ENCODE assay signal across 8 mouse cellular contexts in the genomic region with DNA sequence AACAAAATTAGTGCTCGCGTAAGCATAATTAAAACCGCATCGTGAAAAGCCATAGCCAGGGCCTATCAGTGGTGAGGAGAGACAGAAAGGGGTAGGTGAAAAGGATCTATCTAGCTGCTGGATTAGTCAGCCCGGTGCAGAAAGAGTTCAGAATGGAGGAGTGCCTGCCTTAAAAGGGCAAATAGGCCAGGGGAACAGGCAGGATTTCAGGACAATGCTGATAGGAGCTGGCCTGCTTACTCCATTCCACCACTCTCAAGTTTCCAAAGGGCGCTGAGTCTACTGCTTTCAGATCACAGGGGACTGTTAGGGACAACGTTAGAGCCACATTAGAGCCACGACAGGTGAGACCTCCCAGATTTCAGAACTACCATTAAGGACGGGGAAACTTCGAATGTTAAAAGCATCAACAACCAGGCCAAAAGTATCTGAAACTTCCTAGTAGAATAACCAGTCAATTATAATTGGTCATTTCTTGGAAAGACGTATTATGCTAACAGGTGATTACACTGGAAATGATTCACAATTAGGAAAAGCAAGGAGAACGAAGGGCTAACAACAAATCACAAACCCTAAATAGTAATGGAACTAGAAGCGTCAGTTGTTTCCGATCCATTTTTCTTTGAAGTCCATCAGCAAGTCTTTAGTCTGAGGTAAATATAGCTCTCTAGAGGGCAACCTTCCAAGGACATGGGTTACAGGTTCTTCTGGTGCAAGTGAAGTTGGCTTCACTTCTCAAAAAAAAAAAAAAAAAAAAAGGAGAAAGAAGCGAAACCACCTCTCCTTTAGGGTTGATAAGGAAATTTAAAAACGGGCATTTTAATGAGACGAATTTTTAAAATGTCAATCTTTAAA. TPM values are rescaled to one million over a fixed set of nuclear protein-coding genes. Genes with fewer than 3 reads are reported as not detected.
DNase-seq lines count a peak whose midpoint lies in the region; ATAC-seq lines count a peak whose summit lies in the region.

No protein-coding gene starts in this region.

- WGBS in embryonic facial prominence, embryonic 14.5 days = 15% methylated on average over 17 of the region's 17 CpGs
- WGBS in hindbrain, embryonic 15.5 days = 21% methylated on average over 17 of the region's 17 CpGs
- 19% methylated on average over 17 of the region's 17 CpGs for WGBS in midbrain, embryonic 14.5 days

- peaks cover 34% of the 10 kb centered on the region for H3K27me3 ChIP-seq in megakaryocyte, embryonic 14.5 days (replicated peaks)
- no peaks in the 10 kb centered on the region for H3K27me3 ChIP-seq in embryonic facial prominence, embryonic 14.5 days (replicated peaks; ENCODE audit: control insufficient read depth, insufficient read depth, low read length)
- H3K27me3 ChIP-seq in hindbrain, embryonic 15.5 days = peaks cover 2% of the 10 kb centered on the region; the same call in 1 of the 2 replicates
- H3K27me3 ChIP-seq in midbrain, embryonic 14.5 days (ENCODE audit: control insufficient read depth, insufficient read depth, low read length) = no peaks in the 10 kb centered on the region; the same call in 1 of the 2 replicates

- peaks cover 12% of the 10 kb centered on the region for H3K4me1 ChIP-seq in megakaryocyte, embryonic 14.5 days
- peaks cover 22% of the 10 kb centered on the region for H3K4me1 ChIP-seq in embryonic facial prominence, embryonic 14.5 days (ENCODE audit: control insufficient read depth, insufficient read depth, low read length)
- H3K4me1 ChIP-seq in hindbrain, embryonic 15.5 days (replicated peaks) = peaks cover 22% of the 10 kb centered on the region
- H3K4me1 ChIP-seq in midbrain, embryonic 14.5 days (ENCODE audit: control insufficient read depth, insufficient read depth, low read length) = 0 out of 2 replicates have a peak, but pooled peaks cover 6% of the 10 kb centered on the region

- H3K36me3 ChIP-seq in megakaryocyte, embryonic 14.5 days (replicated peaks; ENCODE audit: low read length) = no peaks in the 10 kb centered on the region
- no peaks in the 10 kb centered on the region for H3K36me3 ChIP-seq in embryonic facial prominence, embryonic 14.5 days (ENCODE audit: control insufficient read depth, insufficient read depth, low read length)
- no peaks in the 10 kb centered on the region for H3K36me3 ChIP-seq in hindbrain, embryonic 15.5 days
- no peaks in the 10 kb centered on the region for H3K36me3 ChIP-seq in midbrain, embryonic 14.5 days (ENCODE audit: control insufficient read depth, insufficient read depth, low read length)

- no peak for ATAC-seq in megakaryocyte, adult 5-6 weeks (ENCODE audit: poor library complexity, severe bottlenecking)
- ATAC-seq in embryonic facial prominence, embryonic 14.5 days (ENCODE audit: low read depth) = no peak
- no peak for ATAC-seq in hindbrain, embryonic 15.5 days (ENCODE audit: low FRiP score, low read depth)
- no peak for ATAC-seq in midbrain, embryonic 14.5 days (ENCODE audit: low FRiP score, low TSS enrichment)
- no peak for ATAC-seq in megakaryocyte progenitor cell, adult 5-6 weeks (replicated peaks; ENCODE audit: poor library complexity)

- peak; percentile 44 for DNase-seq in embryonic facial prominence, embryonic 14.5 days (ENCODE audit: low spot score)
- DNase-seq in midbrain, embryonic 14.5 days = peak; percentile 24
- no peak for DNase-seq in frontal cortex, postnatal 36 days (ENCODE audit: low spot score in 2 of 2)
- DNase-seq in thymus, postnatal 14 days = no peak

- peak overlapping the region; percentile 90 for H3K4me3 ChIP-seq in megakaryocyte, embryonic 14.5 days (replicated peaks)
- H3K4me3 ChIP-seq in embryonic facial prominence, embryonic 14.5 days (ENCODE audit: low read depth, low read length) = peak overlapping the region; percentile 85
- H3K4me3 ChIP-seq in hindbrain, embryonic 15.5 days = peak overlapping the region; percentile 77
- H3K4me3 ChIP-seq in midbrain, embryonic 14.5 days (replicated peaks; ENCODE audit: low read depth, low read length) = peak overlapping the region; percentile 70

- H3K4me2 ChIP-seq in embryonic facial prominence, embryonic 14.5 days (ENCODE audit: low read depth, low read length) = peak overlapping the region; percentile 69
- H3K4me2 ChIP-seq in hindbrain, embryonic 15.5 days = peak overlapping the region; percentile 97
- H3K4me2 ChIP-seq in midbrain, embryonic 14.5 days (ENCODE audit: low read length) = peak overlapping the region; percentile 88

- H3K9ac ChIP-seq in embryonic facial prominence, embryonic 14.5 days (ENCODE audit: low read depth, low read length) = peak overlapping the region; percentile 88
- H3K9ac ChIP-seq in hindbrain, embryonic 15.5 days = no peak overlapping the region
- H3K9ac ChIP-seq in midbrain, embryonic 14.5 days (replicated peaks; ENCODE audit: low read length) = no peak overlapping the region

- H3K9me3 ChIP-seq in megakaryocyte, embryonic 14.5 days = no peaks in the 10 kb centered on the region
- no peaks in the 10 kb centered on the region for H3K9me3 ChIP-seq in embryonic facial prominence, embryonic 14.5 days (ENCODE audit: control insufficient read depth, low read length)
- no peaks in the 10 kb centered on the region for H3K9me3 ChIP-seq in hindbrain, embryonic 15.5 days
- no peaks in the 10 kb centered on the region for H3K9me3 ChIP-seq in midbrain, embryonic 14.5 days (ENCODE audit: control insufficient read depth, low read length)

- peak overlapping the region; percentile 85; the same call in 1 of the 2 replicates for H3K27ac ChIP-seq in embryonic facial prominence, embryonic 14.5 days (replicated peaks; ENCODE audit: low read depth, low read length)
- peak overlapping the region; percentile 80; the same call in 1 of the 2 replicates for H3K27ac ChIP-seq in hindbrain, embryonic 15.5 days (replicated peaks)
- H3K27ac ChIP-seq in midbrain, embryonic 14.5 days (replicated peaks; ENCODE audit: low read depth, low read length) = no peak overlapping the region

RNA-seq across cellular contexts. Expression of gene Crybg3, which starts 1.1 kb away (rescaled TPM):
- polyA plus RNA-seq in megakaryocyte, embryonic 14.5 days (2012; ENCODE audit: insufficient read depth, low replicate concordance) = not detected in 2 replicates
- 29.8 and 43.1 TPM in 2 replicates for total RNA-seq in megakaryocyte, adult 5-6 weeks (2015)
- total RNA-seq in megakaryocyte, adult 5-6 weeks (2017) = 56.3 and 59.4 TPM in 2 replicates
- polyA plus RNA-seq in embryonic facial prominence, embryonic 14.5 days (2014; fragmentation: Nextera tagmentation; extraction: Ambion mirVana) = 11.6 and 12.1 TPM in 2 replicates
- polyA plus RNA-seq in hindbrain, embryonic 15.5 days (2015; fragmentation: Nextera tagmentation; extraction: Ambion mirVana) = 2.7 and 3.0 TPM in 2 replicates
- polyA plus RNA-seq in midbrain, embryonic 14.5 days (2014; fragmentation: Nextera tagmentation; extraction: Ambion mirVana) = 2.1 and 3.1 TPM in 2 replicates
- total RNA-seq in megakaryocyte progenitor cell, adult 5-6 weeks (2015) = 13.3 and 14.6 TPM in 2 replicates
- total RNA-seq in megakaryocyte progenitor cell, adult 5-6 weeks (2017) = 17.9 and 26.8 TPM in 2 replicates

RNA-seq across cellular contexts. Expression of gene Arl6, which starts 39.6 kb away (rescaled TPM):
- 2.2 TPM in 1 of 2 replicates, not detected in the other for polyA plus RNA-seq in megakaryocyte, embryonic 14.5 days (2012; ENCODE audit: insufficient read depth, low replicate concordance)
- total RNA-seq in megakaryocyte, adult 5-6 weeks (2015) = 2.1 and 3.2 TPM in 2 replicates
- total RNA-seq in megakaryocyte, adult 5-6 weeks (2017) = 2.9 and 6.7 TPM in 2 replicates
- polyA plus RNA-seq in embryonic facial prominence, embryonic 14.5 days (2014; fragmentation: Nextera tagmentation; extraction: Ambion mirVana) = 30.3 and 31.6 TPM in 2 replicates
- polyA plus RNA-seq in hindbrain, embryonic 15.5 days (2015; fragmentation: Nextera tagmentation; extraction: Ambion mirVana) = 53.0 and 56.4 TPM in 2 replicates
- polyA plus RNA-seq in midbrain, embryonic 14.5 days (2014; fragmentation: Nextera tagmentation; extraction: Ambion mirVana) = 57.0 and 59.2 TPM in 2 replicates
- 6.0 and 8.5 TPM in 2 replicates for total RNA-seq in megakaryocyte progenitor cell, adult 5-6 weeks (2015)
- 6.8 and 8.3 TPM in 2 replicates for total RNA-seq in megakaryocyte progenitor cell, adult 5-6 weeks (2017)

Comparison
In these comparisons a context has a peak if more than half of its experiments do, and no peak if none do; other contexts are left out.
1. DNase-seq: peak in embryonic facial prominence, embryonic 14.5 days (single experiment) and midbrain, embryonic 14.5 days (single experiment); none in frontal cortex, postnatal 36 days (0 of 2) and thymus, postnatal 14 days (single experiment).
2. Peak in every context shown above with its lines, with median percentiles within 50 percentile points of each other: H3K4me3 ChIP-seq and H3K4me2 ChIP-seq.